Mouse (Mus musculus): ENCODE results near the gene Auts2. TPM values are rescaled to one million over a fixed set of nuclear protein-coding genes. Genes with fewer than 3 reads are reported as not detected.

Gene Auts2
- polyA plus RNA-seq, 1 experiment from 2014 or later = 70.3 TPM

- Histone ChIP-seq H3K4me1 (replicated peaks; ENCODE audit: control insufficient read depth, insufficient read depth, low read length) (no peaks in the 10 kb centered on the region), H3K4me3 (ENCODE audit: low read depth, low read length) (no peak overlapping the region), H3K36me3 (ENCODE audit: control insufficient read depth, insufficient read depth, low read length) (no peaks in the 10 kb centered on the region), H3K4me2 (replicated peaks; ENCODE audit: low read depth, low read length) (no peak overlapping the region), H3K27me3 (ENCODE audit: control insufficient read depth, insufficient read depth, low read length) (no peaks in the 10 kb centered on the region; the same call in 1 of the 2 replicates), H3K9me3 (ENCODE audit: control insufficient read depth, low read length) (no peaks in the 10 kb centered on the region), H3K27ac (ENCODE audit: low read depth, low read length) (no peak overlapping the region), H3K9ac (ENCODE audit: low read depth, low read length) (no peak overlapping the region)
- WGBS = 62% methylated on average over 6 of the region's 6 CpGs
- ATAC-seq (ENCODE audit: low FRiP score) = no peak
- peak; percentile 26 for DNase-seq (ENCODE audit: low spot score)
Observed at GRCm38 (mm10) chr5:132448401-132449066, 94.6 kb downstream of the Auts2 start.

DNA sequence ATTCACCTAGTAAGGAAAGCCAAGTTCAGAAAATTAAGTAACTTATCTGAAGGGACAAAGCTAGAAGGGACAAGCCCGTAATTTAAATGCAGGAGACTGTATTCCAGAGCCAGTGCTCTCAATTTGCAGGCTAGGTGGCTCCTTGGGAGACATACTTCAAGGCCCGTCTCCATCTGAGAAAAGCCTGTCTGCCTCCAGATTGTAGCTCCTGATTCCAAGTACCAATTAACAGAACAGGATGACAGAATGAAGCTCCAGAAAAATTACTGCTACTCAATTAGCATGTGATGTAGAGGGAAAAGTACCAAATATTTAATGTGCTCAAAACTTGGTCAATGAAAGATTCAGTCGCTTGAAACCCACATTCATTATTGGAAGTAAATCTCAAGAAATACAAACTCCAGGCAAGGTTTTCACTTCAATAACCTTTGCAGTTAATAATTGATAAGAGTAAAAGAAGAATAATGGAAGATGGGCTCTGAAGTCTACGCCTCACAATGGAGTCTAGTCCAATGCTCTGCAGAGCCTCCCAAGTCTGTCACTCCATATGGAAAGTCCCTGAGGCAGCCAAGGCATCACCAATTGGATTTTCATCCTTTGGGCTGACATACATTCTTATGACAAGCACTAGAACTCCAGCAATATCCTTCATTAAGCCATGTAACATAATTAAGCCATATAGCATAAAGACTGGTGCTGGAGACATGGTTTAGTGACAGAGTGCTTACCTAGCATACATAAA is 97.8 kb downstream of the Auts2 start:
- no peaks in the 10 kb centered on the region for H3K9me3 ChIP-seq (ENCODE audit: control insufficient read depth, low read length)
- H3K27ac ChIP-seq (ENCODE audit: low read depth, low read length) = no peak overlapping the region
- ATAC-seq (ENCODE audit: low FRiP score) (no peak), DNase-seq (ENCODE audit: low spot score) (no peak)
- 86% methylated on average over 4 of the region's 4 CpGs for WGBS
- no peaks in the 10 kb centered on the region for H3K4me1 ChIP-seq (replicated peaks; ENCODE audit: control insufficient read depth, insufficient read depth, low read length)
- no peak overlapping the region for H3K9ac ChIP-seq (ENCODE audit: low read depth, low read length)
- H3K4me3 ChIP-seq (ENCODE audit: low read depth, low read length) = no peak overlapping the region
- H3K27me3 ChIP-seq (ENCODE audit: control insufficient read depth, insufficient read depth, low read length) = no peaks in the 10 kb centered on the region; the same call in 1 of the 2 replicates
- H3K36me3 ChIP-seq (ENCODE audit: control insufficient read depth, insufficient read depth, low read length) = no peaks in the 10 kb centered on the region
- H3K4me2 ChIP-seq (replicated peaks; ENCODE audit: low read depth, low read length) = no peak overlapping the region

GRCm38 (mm10) chr5:132442948-132443347 is 100.2 kb downstream of the Auts2 start:
- no peak overlapping the region for H3K27ac ChIP-seq (ENCODE audit: low read depth, low read length)
- ATAC-seq (ENCODE audit: low FRiP score) (no peak), DNase-seq (ENCODE audit: low spot score) (no peak)
- no peak overlapping the region for H3K4me2 ChIP-seq (replicated peaks; ENCODE audit: low read depth, low read length)
- no peaks in the 10 kb centered on the region for H3K9me3 ChIP-seq (ENCODE audit: control insufficient read depth, low read length)
- H3K4me3 ChIP-seq (ENCODE audit: low read depth, low read length) = no peak overlapping the region
- no peak overlapping the region for H3K9ac ChIP-seq (ENCODE audit: low read depth, low read length)
- H3K36me3 ChIP-seq (ENCODE audit: control insufficient read depth, insufficient read depth, low read length) = no peaks in the 10 kb centered on the region
- no peaks in the 10 kb centered on the region for H3K4me1 ChIP-seq (replicated peaks; ENCODE audit: control insufficient read depth, insufficient read depth, low read length)
- WGBS = 64% methylated on average over 4 of the region's 4 CpGs
- no peaks in the 10 kb centered on the region; the same call in 1 of the 2 replicates for H3K27me3 ChIP-seq (ENCODE audit: control insufficient read depth, insufficient read depth, low read length)

GRCm38 (mm10) chr5:132438414-132438813 is 104.7 kb downstream of the Auts2 start:
- Histone ChIP-seq H3K4me3 (ENCODE audit: low read depth, low read length) (no peak overlapping the region), H3K4me1 (replicated peaks; ENCODE audit: control insufficient read depth, insufficient read depth, low read length) (no peaks in the 10 kb centered on the region; the same call in 1 of the 2 replicates), H3K36me3 (ENCODE audit: control insufficient read depth, insufficient read depth, low read length) (no peaks in the 10 kb centered on the region), H3K9ac (ENCODE audit: low read depth, low read length) (no peak overlapping the region), H3K27ac (ENCODE audit: low read depth, low read length) (no peak overlapping the region), H3K9me3 (ENCODE audit: control insufficient read depth, low read length) (no peaks in the 10 kb centered on the region), H3K4me2 (replicated peaks; ENCODE audit: low read depth, low read length) (no peak overlapping the region), H3K27me3 (ENCODE audit: control insufficient read depth, insufficient read depth, low read length) (no peaks in the 10 kb centered on the region)
- no peak for ATAC-seq (ENCODE audit: low FRiP score)
- DNase-seq (ENCODE audit: low spot score) = no peak
- WGBS = 58% methylated on average over 4 of the region's 4 CpGs

GRCm38 (mm10) chr5:132437994-132438393 is 105.2 kb downstream of the Auts2 start:
- DNase-seq (ENCODE audit: low spot score) = no peak

DNA sequence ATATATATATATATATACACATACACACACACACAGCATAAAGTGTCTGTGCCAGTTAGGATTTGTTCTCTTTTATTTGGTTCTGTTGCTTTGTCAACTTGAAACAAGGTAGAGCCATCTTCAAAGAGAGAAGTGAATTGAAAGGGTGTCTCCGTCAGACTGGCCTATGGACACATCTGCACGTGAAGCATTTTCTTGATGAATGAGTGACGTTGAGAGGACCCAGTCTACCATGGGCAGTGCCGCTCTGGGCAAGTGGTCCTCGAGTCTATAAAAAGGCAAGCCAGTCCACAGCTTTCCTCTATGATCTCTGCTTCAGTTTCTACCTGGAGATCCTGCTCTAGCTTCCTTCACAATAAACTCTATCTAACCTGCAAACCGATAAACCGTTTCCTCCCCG is 105.7 kb downstream of the Auts2 start:
- Histone ChIP-seq H3K4me1 (replicated peaks; ENCODE audit: control insufficient read depth, insufficient read depth, low read length) (no peaks in the 10 kb centered on the region; the same call in 1 of the 2 replicates), H3K36me3 (ENCODE audit: control insufficient read depth, insufficient read depth, low read length) (no peaks in the 10 kb centered on the region), H3K9me3 (ENCODE audit: control insufficient read depth, low read length) (no peaks in the 10 kb centered on the region), H3K4me2 (replicated peaks; ENCODE audit: low read depth, low read length) (no peak overlapping the region), H3K4me3 (ENCODE audit: low read depth, low read length) (no peak overlapping the region), H3K27me3 (ENCODE audit: control insufficient read depth, insufficient read depth, low read length) (no peaks in the 10 kb centered on the region), H3K27ac (ENCODE audit: low read depth, low read length) (no peak overlapping the region), H3K9ac (ENCODE audit: low read depth, low read length) (no peak overlapping the region)
- WGBS = 94% methylated on average over 8 of the region's 8 CpGs
- ATAC-seq (ENCODE audit: low FRiP score) = no peak
- no peak for DNase-seq (ENCODE audit: low spot score)

More at GRCm38 (mm10) chr5:132437994-132438393, 105.2 kb downstream of the Auts2 start:
- Histone ChIP-seq H3K27ac (ENCODE audit: low read depth, low read length) (no peak overlapping the region), H3K9me3 (ENCODE audit: control insufficient read depth, low read length) (no peaks in the 10 kb centered on the region), H3K27me3 (ENCODE audit: control insufficient read depth, insufficient read depth, low read length) (no peaks in the 10 kb centered on the region), H3K9ac (ENCODE audit: low read depth, low read length) (no peak overlapping the region), H3K36me3 (ENCODE audit: control insufficient read depth, insufficient read depth, low read length) (no peaks in the 10 kb centered on the region), H3K4me1 (replicated peaks; ENCODE audit: control insufficient read depth, insufficient read depth, low read length) (no peaks in the 10 kb centered on the region; the same call in 1 of the 2 replicates), H3K4me2 (replicated peaks; ENCODE audit: low read depth, low read length) (no peak overlapping the region), H3K4me3 (ENCODE audit: low read depth, low read length) (no peak overlapping the region)
- ATAC-seq (ENCODE audit: low FRiP score) = no peak
- 72% methylated on average over 8 of the region's 8 CpGs for WGBS

- H3K9ac ChIP-seq (ENCODE audit: low read depth, low read length) = no peak overlapping the region
- ATAC-seq (ENCODE audit: low FRiP score) = no peak
- H3K4me1 ChIP-seq (replicated peaks; ENCODE audit: control insufficient read depth, insufficient read depth, low read length) = no peaks in the 10 kb centered on the region; the same call in 1 of the 2 replicates
- no peak overlapping the region for H3K4me2 ChIP-seq (replicated peaks; ENCODE audit: low read depth, low read length)
- no peak overlapping the region for H3K27ac ChIP-seq (ENCODE audit: low read depth, low read length)
- DNase-seq (ENCODE audit: low spot score) = no peak
- H3K9me3 ChIP-seq (ENCODE audit: control insufficient read depth, low read length) = no peaks in the 10 kb centered on the region
- 97% methylated on average over 1 of the region's 1 CpGs for WGBS
- H3K36me3 ChIP-seq (ENCODE audit: control insufficient read depth, insufficient read depth, low read length) = no peaks in the 10 kb centered on the region
- H3K4me3 ChIP-seq (ENCODE audit: low read depth, low read length) = no peak overlapping the region
- H3K27me3 ChIP-seq (ENCODE audit: control insufficient read depth, insufficient read depth, low read length) = no peaks in the 10 kb centered on the region
Observed at GRCm38 (mm10) chr5:132436901-132437300, 106.2 kb downstream of the Auts2 start.

- ATAC-seq (ENCODE audit: low FRiP score) (no peak), DNase-seq (ENCODE audit: low spot score) (no peak)
- WGBS = 94% methylated on average over 2 of the region's 2 CpGs
- H3K27ac ChIP-seq (ENCODE audit: low read depth, low read length) = no peak overlapping the region
- no peak overlapping the region for H3K9ac ChIP-seq (ENCODE audit: low read depth, low read length)
- no peaks in the 10 kb centered on the region for H3K36me3 ChIP-seq (ENCODE audit: control insufficient read depth, insufficient read depth, low read length)
- H3K4me3 ChIP-seq (ENCODE audit: low read depth, low read length) = no peak overlapping the region
- no peaks in the 10 kb centered on the region for H3K27me3 ChIP-seq (ENCODE audit: control insufficient read depth, insufficient read depth, low read length)
- no peaks in the 10 kb centered on the region for H3K9me3 ChIP-seq (ENCODE audit: control insufficient read depth, low read length)
- H3K4me1 ChIP-seq (replicated peaks; ENCODE audit: control insufficient read depth, insufficient read depth, low read length) = no peaks in the 10 kb centered on the region; the same call in 1 of the 2 replicates
- no peak overlapping the region for H3K4me2 ChIP-seq (replicated peaks; ENCODE audit: low read depth, low read length)
Observed at GRCm38 (mm10) chr5:132436473-132436872, 106.7 kb downstream of the Auts2 start.

Measured in hindbrain, embryonic 11.5 days (tissue).